Mouse (Mus musculus) ovary, postnatal 10 days (tissue): ENCODE data around the gene Il17rb.

ENCODE experiments used
- DNase-seq: peaks from one replicate; pipeline ENCODE4 v3.0.0; 2022; ENCODE audit warnings: low spot score

Il17rb gene

DNA sequence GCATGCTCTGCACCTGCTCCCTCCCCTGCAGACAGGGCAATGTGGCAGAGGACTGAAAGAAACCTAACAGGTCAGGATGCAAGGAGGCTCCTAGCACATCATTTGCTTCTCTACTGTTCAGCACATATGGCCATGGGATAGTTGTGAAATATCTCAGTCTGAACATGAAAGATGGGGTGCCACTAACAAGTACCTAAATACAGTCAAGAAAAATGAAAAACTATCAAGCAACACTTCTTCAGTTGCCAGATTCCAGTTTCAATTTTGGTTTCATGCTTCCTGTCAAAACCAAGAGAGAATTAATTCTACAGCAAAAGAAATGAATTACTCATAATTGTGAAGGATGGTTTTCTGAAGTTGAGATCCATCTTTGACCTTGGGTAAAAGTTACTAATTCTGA, 51.3 kb downstream of the Il17rb start:
- no peak for DNase-seq

DNA sequence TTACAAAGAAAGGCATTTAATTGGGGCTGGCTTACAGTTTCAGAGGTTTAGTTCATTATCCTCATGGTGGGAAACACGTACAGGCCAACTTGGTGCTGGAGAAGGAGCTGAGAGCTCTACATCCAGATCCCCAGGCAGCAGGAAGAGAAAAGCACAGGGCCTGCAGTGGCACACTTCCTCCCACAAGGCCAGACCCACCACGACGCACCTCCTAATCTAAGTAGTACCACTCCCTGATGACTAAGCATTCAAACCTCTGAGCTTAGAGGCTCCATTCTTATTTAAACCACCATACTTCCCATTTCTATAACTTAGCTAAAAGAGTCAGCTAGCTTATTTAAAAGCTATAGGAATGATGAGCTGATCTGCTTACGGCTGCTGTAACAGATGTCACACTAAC, 57.9 kb downstream of the Il17rb start:
- DNase-seq, result no peak

DNA sequence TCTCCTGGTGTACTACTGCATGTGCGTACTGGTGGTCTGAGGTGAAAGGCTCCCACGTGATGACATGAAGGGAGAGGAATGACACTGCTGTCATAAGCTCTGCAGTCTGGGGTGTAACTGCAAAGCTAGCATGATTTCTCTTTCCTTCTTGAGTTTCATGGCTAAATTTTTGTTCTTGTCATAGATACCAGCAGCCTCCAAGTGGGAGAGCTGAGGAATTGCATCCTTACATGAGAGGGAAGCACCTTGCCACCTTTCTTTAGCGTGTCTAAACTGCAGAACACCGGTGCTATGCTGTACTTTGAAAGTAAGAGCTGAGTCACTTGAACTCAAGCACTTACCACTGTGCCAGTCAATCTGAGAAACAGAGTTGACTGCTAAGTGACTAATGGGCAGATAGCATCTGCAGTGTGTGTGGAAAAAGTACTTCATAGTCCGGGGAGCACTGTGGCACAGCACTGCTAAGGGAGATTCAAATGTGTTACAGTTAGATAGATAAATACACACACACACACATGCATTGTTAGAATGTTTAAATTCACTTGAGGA, 61.9 kb downstream of the Il17rb start:
- DNase-seq, result no peak
